Mouse (Mus musculus): ENCODE measurements around the gene Hebp1. TPM values are rescaled to one million over a fixed set of nuclear protein-coding genes. Genes with fewer than 3 reads are reported as not detected.
A peak's percentile ranks its signal among the peaks of the same experiment; 100 is the strongest.

Gene Hebp1
- polyA plus RNA-seq, 1 experiment from 2014 or later, result 9.2 TPM

- ATAC-seq (ENCODE audit: low FRiP score, low TSS enrichment), result no peak
- H3K27ac ChIP-seq (ENCODE audit: low read depth, low read length), result no peak overlapping the region
- H3K27me3 ChIP-seq (ENCODE audit: control insufficient read depth, insufficient read depth, low read length), result no peaks in the 10 kb centered on the region
- no peaks in the 10 kb centered on the region; the same call in 1 of the 2 replicates for H3K4me1 ChIP-seq (ENCODE audit: control insufficient read depth, insufficient read depth, low read length)
- H3K4me2 ChIP-seq (replicated peaks; ENCODE audit: low read depth, low read length), result no peak overlapping the region
- H3K9me3 ChIP-seq (ENCODE audit: control insufficient read depth, low read length), result no peaks in the 10 kb centered on the region
- H3K4me3 ChIP-seq (ENCODE audit: low read length), result no peak overlapping the region
- H3K9ac ChIP-seq (ENCODE audit: low read depth, low read length), result no peak overlapping the region
- no peaks in the 10 kb centered on the region for H3K36me3 ChIP-seq (ENCODE audit: control insufficient read depth, insufficient read depth, low read length)
- WGBS, result 82% methylated on average over 14 of the region's 14 CpGs
Observed at GRCm38 (mm10) chr6:135171736-135172135, 26.1 kb downstream of the Hebp1 start.

DNA sequence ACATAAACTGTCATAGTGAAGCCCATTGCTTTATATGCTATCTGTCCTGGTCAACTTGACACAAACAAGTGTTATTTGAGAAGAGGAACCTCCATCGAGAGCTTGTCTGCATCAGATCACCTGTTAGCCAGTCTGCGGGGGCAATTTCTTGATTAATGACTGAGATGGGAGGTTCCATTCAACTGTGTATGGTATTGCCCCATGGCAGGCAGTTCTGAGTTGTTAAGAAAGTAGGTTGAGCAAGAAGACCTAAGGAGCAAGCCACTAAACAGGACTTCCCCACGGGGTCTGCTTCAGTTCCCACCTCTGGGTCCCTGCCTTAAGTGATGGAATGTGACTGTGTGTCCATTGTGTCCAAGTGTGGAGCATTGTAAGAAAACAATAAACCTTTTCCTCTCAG is 28.6 kb downstream of the Hebp1 start:
- Histone ChIP-seq H3K9ac (ENCODE audit: low read depth, low read length) (no peak overlapping the region), H3K36me3 (ENCODE audit: control insufficient read depth, insufficient read depth, low read length) (no peaks in the 10 kb centered on the region), H3K4me3 (ENCODE audit: low read length) (no peak overlapping the region), H3K27me3 (ENCODE audit: control insufficient read depth, insufficient read depth, low read length) (no peaks in the 10 kb centered on the region), H3K9me3 (ENCODE audit: control insufficient read depth, low read length) (no peaks in the 10 kb centered on the region), H3K4me2 (replicated peaks; ENCODE audit: low read depth, low read length) (no peak overlapping the region), H3K27ac (ENCODE audit: low read depth, low read length) (no peak overlapping the region), H3K4me1 (ENCODE audit: control insufficient read depth, insufficient read depth, low read length) (no peaks in the 10 kb centered on the region; the same call in 1 of the 2 replicates)
- no peak for ATAC-seq (ENCODE audit: low FRiP score, low TSS enrichment)
- WGBS, result 76% methylated on average over 3 of the region's 3 CpGs

- 77% methylated on average over 6 of the region's 6 CpGs for WGBS
- H3K4me1 ChIP-seq (ENCODE audit: control insufficient read depth, insufficient read depth, low read length), result no peaks in the 10 kb centered on the region; the same call in 1 of the 2 replicates
- no peak overlapping the region for H3K27ac ChIP-seq (ENCODE audit: low read depth, low read length)
- H3K4me2 ChIP-seq (replicated peaks; ENCODE audit: low read depth, low read length), result peak overlapping the region; percentile 67
- peak overlapping the region; percentile 55 for H3K4me3 ChIP-seq (ENCODE audit: low read length)
- no peaks in the 10 kb centered on the region for H3K27me3 ChIP-seq (ENCODE audit: control insufficient read depth, insufficient read depth, low read length)
- no peak for ATAC-seq (ENCODE audit: low FRiP score, low TSS enrichment)
- no peaks in the 10 kb centered on the region for H3K36me3 ChIP-seq (ENCODE audit: control insufficient read depth, insufficient read depth, low read length)
- no peaks in the 10 kb centered on the region for H3K9me3 ChIP-seq (ENCODE audit: control insufficient read depth, low read length)
- H3K9ac ChIP-seq (ENCODE audit: low read depth, low read length), result peak overlapping the region; percentile 69
Observed at GRCm38 (mm10) chr6:135168471-135168870, 29.4 kb downstream of the Hebp1 start.

DNA sequence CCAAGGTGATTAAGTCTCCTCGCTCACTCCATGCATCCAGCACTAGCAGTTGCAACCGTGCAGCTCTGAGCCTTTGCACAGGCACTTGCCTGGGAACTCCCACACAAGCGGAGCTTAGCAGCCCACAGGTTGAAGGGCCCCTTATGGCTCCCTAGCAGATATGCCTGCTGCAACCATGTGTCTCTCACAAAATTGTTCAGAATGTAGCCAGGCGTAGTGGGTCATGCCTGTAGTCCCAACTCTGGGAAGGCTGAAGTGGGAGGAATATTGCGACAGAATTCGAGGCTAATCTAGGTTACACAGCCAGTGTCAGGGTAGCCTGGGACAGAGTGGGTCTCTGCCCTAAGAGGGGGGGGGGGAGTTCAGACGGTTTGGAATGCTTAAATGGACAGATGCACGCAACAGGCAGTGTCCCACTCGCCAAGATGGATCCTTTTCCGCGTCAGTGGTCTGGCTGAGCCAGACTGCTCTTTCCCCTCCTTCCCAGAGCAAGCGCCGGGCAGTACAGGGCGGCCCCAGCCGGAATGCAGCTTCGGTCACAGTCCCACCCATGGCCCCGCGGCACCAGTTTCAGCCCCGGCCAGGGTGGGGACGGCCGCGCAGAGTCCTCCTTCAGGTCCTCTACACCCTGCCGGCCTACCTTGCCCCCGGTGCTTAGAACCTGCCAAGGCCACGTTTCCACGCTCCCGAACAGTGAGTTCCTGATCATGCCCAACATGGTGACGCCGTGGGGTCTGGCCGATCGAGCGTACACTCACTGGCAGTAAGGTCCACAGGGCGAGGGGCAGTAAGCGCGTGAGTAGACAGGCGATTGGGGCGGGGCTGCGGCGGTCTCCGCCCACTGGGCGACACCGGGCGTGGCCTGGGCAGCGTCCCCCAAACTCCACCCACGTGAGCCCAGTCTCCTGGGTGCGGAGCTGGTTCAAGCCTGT is 30.2 kb downstream of the Hebp1 start:
- Histone ChIP-seq H3K27me3 (ENCODE audit: control insufficient read depth, insufficient read depth, low read length) (no peaks in the 10 kb centered on the region), H3K9ac (ENCODE audit: low read depth, low read length) (peak overlapping the region; percentile 69), H3K9me3 (ENCODE audit: control insufficient read depth, low read length) (no peaks in the 10 kb centered on the region), H3K4me3 (ENCODE audit: low read length) (peak overlapping the region; percentile 55), H3K4me1 (ENCODE audit: control insufficient read depth, insufficient read depth, low read length) (no peaks in the 10 kb centered on the region; the same call in 1 of the 2 replicates), H3K4me2 (replicated peaks; ENCODE audit: low read depth, low read length) (peak overlapping the region; percentile 67), H3K36me3 (ENCODE audit: control insufficient read depth, insufficient read depth, low read length) (no peaks in the 10 kb centered on the region), H3K27ac (ENCODE audit: low read depth, low read length) (peak overlapping the region; percentile 76)
- peak; percentile 95 for ATAC-seq (ENCODE audit: low FRiP score, low TSS enrichment)
- WGBS, result 3% methylated on average over 44 of the region's 46 CpGs

- peak overlapping the region; percentile 67 for H3K4me2 ChIP-seq (replicated peaks; ENCODE audit: low read depth, low read length)
- no peaks in the 10 kb centered on the region for H3K27me3 ChIP-seq (ENCODE audit: control insufficient read depth, insufficient read depth, low read length)
- no peak overlapping the region for H3K27ac ChIP-seq (ENCODE audit: low read depth, low read length)
- 48% methylated on average over 5 of the region's 5 CpGs for WGBS
- ATAC-seq (ENCODE audit: low FRiP score, low TSS enrichment), result no peak
- no peaks in the 10 kb centered on the region; the same call in 1 of the 2 replicates for H3K4me1 ChIP-seq (ENCODE audit: control insufficient read depth, insufficient read depth, low read length)
- no peak overlapping the region for H3K9ac ChIP-seq (ENCODE audit: low read depth, low read length)
- H3K4me3 ChIP-seq (ENCODE audit: low read length), result no peak overlapping the region
- H3K36me3 ChIP-seq (ENCODE audit: control insufficient read depth, insufficient read depth, low read length), result no peaks in the 10 kb centered on the region
- no peaks in the 10 kb centered on the region for H3K9me3 ChIP-seq (ENCODE audit: control insufficient read depth, low read length)
Observed at GRCm38 (mm10) chr6:135166712-135167111, 31.1 kb downstream of the Hebp1 start.

DNA sequence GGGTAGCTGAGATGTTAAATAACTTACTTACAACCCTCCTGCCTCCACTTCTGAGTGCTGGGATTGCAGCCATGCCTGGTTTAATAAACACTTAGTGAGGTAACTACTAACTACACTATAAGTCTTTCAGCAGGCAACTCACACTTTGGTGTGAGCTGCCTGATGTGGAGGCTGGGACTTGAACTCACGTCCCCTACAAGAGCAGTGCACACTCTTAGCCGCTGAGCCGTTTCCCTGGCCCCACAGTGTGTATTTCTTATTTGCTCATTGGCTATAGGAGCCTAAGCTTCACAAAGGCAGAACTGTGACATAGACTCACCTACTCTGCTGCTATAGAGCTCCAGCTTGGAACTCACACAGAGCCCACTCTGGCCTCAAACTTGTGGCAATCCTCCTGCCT is 31.6 kb downstream of the Hebp1 start:
- H3K9ac ChIP-seq (ENCODE audit: low read depth, low read length), result no peak overlapping the region
- 77% methylated on average over 3 of the region's 3 CpGs for WGBS
- H3K36me3 ChIP-seq (ENCODE audit: control insufficient read depth, insufficient read depth, low read length), result no peaks in the 10 kb centered on the region
- no peaks in the 10 kb centered on the region for H3K9me3 ChIP-seq (ENCODE audit: control insufficient read depth, low read length)
- H3K27ac ChIP-seq (ENCODE audit: low read depth, low read length), result no peak overlapping the region
- no peak overlapping the region for H3K4me3 ChIP-seq (ENCODE audit: low read length)
- no peak for ATAC-seq (ENCODE audit: low FRiP score, low TSS enrichment)
- H3K4me1 ChIP-seq (ENCODE audit: control insufficient read depth, insufficient read depth, low read length), result no peaks in the 10 kb centered on the region; the same call in 1 of the 2 replicates
- no peak overlapping the region for H3K4me2 ChIP-seq (replicated peaks; ENCODE audit: low read depth, low read length)
- H3K27me3 ChIP-seq (ENCODE audit: control insufficient read depth, insufficient read depth, low read length), result no peaks in the 10 kb centered on the region

DNA sequence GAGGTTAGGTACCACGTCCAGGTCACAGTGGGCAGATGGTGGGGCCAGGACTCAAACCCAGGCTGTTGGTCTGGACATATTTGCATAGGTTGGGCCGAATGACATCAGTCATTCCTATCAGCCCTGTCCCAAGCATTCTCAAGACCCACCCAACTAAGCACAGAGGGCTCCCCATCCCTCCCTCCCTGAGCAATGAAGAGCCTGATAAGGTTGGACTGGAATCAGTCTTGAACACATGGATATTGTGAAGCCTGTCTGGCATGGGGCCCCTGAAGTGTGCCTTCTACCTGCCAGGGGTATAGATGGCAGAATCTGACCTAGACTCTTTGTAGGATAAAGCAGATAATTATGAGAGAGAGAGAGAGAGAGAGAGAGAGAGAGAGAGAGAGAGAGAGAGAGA is 32.1 kb downstream of the Hebp1 start:
- Histone ChIP-seq H3K9me3 (ENCODE audit: control insufficient read depth, low read length) (no peaks in the 10 kb centered on the region), H3K27me3 (ENCODE audit: control insufficient read depth, insufficient read depth, low read length) (no peaks in the 10 kb centered on the region), H3K27ac (ENCODE audit: low read depth, low read length) (no peak overlapping the region), H3K36me3 (ENCODE audit: control insufficient read depth, insufficient read depth, low read length) (no peaks in the 10 kb centered on the region), H3K4me3 (ENCODE audit: low read length) (no peak overlapping the region), H3K9ac (ENCODE audit: low read depth, low read length) (no peak overlapping the region), H3K4me2 (replicated peaks; ENCODE audit: low read depth, low read length) (no peak overlapping the region), H3K4me1 (ENCODE audit: control insufficient read depth, insufficient read depth, low read length) (no peaks in the 10 kb centered on the region; the same call in 1 of the 2 replicates)
- 76% methylated on average over 2 of the region's 2 CpGs for WGBS
- no peak for ATAC-seq (ENCODE audit: low FRiP score, low TSS enrichment)

GRCm38 (mm10) chr6:135165191-135165590 is 32.6 kb downstream of the Hebp1 start:
- Histone ChIP-seq H3K9ac (ENCODE audit: low read depth, low read length) (no peak overlapping the region), H3K4me1 (ENCODE audit: control insufficient read depth, insufficient read depth, low read length) (no peaks in the 10 kb centered on the region; the same call in 1 of the 2 replicates)
- ATAC-seq (ENCODE audit: low FRiP score, low TSS enrichment), result no peak

GRCm38 (mm10) chr6:135162861-135163260 is 35.0 kb downstream of the Hebp1 start:
- WGBS, result 89% methylated on average over 4 of the region's 4 CpGs
- Histone ChIP-seq H3K4me3 (ENCODE audit: low read length) (no peak overlapping the region), H3K4me1 (ENCODE audit: control insufficient read depth, insufficient read depth, low read length) (no peaks in the 10 kb centered on the region; the same call in 1 of the 2 replicates), H3K4me2 (replicated peaks; ENCODE audit: low read depth, low read length) (no peak overlapping the region), H3K27me3 (ENCODE audit: control insufficient read depth, insufficient read depth, low read length) (no peaks in the 10 kb centered on the region), H3K9me3 (ENCODE audit: control insufficient read depth, low read length) (no peaks in the 10 kb centered on the region), H3K9ac (ENCODE audit: low read depth, low read length) (no peak overlapping the region), H3K27ac (ENCODE audit: low read depth, low read length) (no peak overlapping the region), H3K36me3 (ENCODE audit: control insufficient read depth, insufficient read depth, low read length) (no peaks in the 10 kb centered on the region)
- no peak for ATAC-seq (ENCODE audit: low FRiP score, low TSS enrichment)

More at GRCm38 (mm10) chr6:135165191-135165590, 32.6 kb downstream of the Hebp1 start:
- no peak overlapping the region for H3K27ac ChIP-seq (ENCODE audit: low read depth, low read length)
- 40% methylated on average over 3 of the region's 3 CpGs for WGBS
- H3K9me3 ChIP-seq (ENCODE audit: control insufficient read depth, low read length), result no peaks in the 10 kb centered on the region
- H3K36me3 ChIP-seq (ENCODE audit: control insufficient read depth, insufficient read depth, low read length), result no peaks in the 10 kb centered on the region
- H3K4me3 ChIP-seq (ENCODE audit: low read length), result no peak overlapping the region
- H3K27me3 ChIP-seq (ENCODE audit: control insufficient read depth, insufficient read depth, low read length), result no peaks in the 10 kb centered on the region
- no peak overlapping the region for H3K4me2 ChIP-seq (replicated peaks; ENCODE audit: low read depth, low read length)
